Mouse (Mus musculus) embryonic facial prominence, embryonic 11.5 days (tissue): Measurements from ENCODE around the gene Mrpl43. TPM values are rescaled to one million over a fixed set of nuclear protein-coding genes. Genes with fewer than 3 reads are reported as not detected.

ENCODE experiments used
- ATAC-seq: fragments of 200-750 bp; cut with Nextera tagmentation; replicated peaks from 2 replicates; pipeline ENCODE4 v1.8.0; 2017; ENCODE audit warnings: low read depth; ENCODE audit not compliant: insufficient number of reproducible peaks, low FRiP score, low TSS enrichment
- DNase-seq: peaks from one replicate; pipeline ENCODE4 v3.0.0-alpha.2; 2015; ENCODE audit warnings: low spot score
- H3K27ac ChIP-seq: fragments of 300-500 bp; sonication (generic); replicated peaks from 2 replicates; pipeline ENCODE4 v1.5.1; 2014; ENCODE audit warnings: mild to moderate bottlenecking, low read depth, low read length, control low read depth
- H3K27me3 ChIP-seq: fragments of 300-500 bp; sonication (generic); 2 replicates; pipeline ENCODE4 v1.6.1; 2014; ENCODE audit warnings: mild to moderate bottlenecking, low read length, moderate library complexity, mixed read lengths; ENCODE audit not compliant: control insufficient read depth, insufficient read depth
- H3K36me3 ChIP-seq: fragments of 300-500 bp; sonication (generic); replicated peaks from 2 replicates; pipeline ENCODE4 v1.6.1; 2014; ENCODE audit warnings: low read depth, mild to moderate bottlenecking, low read length, moderate library complexity, mixed read lengths; ENCODE audit not compliant: control insufficient read depth, insufficient read depth
- H3K4me1 ChIP-seq: fragments of 300-500 bp; sonication (generic); 2 replicates; pipeline ENCODE4 v1.6.1; 2014; ENCODE audit warnings: low read length, mixed read lengths; ENCODE audit not compliant: control insufficient read depth, insufficient read depth
- H3K4me2 ChIP-seq: fragments of 300-500 bp; sonication (generic); 2 replicates; pipeline ENCODE4 v1.6.1; 2014; ENCODE audit warnings: low read depth, mild to moderate bottlenecking, control low read depth, low read length, moderate library complexity
- H3K4me3 ChIP-seq: fragments of 300-500 bp; sonication (generic); 2 replicates; pipeline ENCODE4 v1.5.1; 2014; ENCODE audit warnings: low read depth, low read length, control low read depth
- H3K9ac ChIP-seq: fragments of 300-500 bp; sonication (generic); replicated peaks from 2 replicates; pipeline ENCODE4 v1.6.1; 2014; ENCODE audit warnings: mild to moderate bottlenecking, control low read depth, low read length
- H3K9me3 ChIP-seq: fragments of 300-500 bp; sonication (generic); replicated peaks from 2 replicates; pipeline ENCODE4 v1.6.1; 2016; ENCODE audit warnings: mild to moderate bottlenecking, low read length, inconsistent platforms, mixed read lengths; ENCODE audit not compliant: control insufficient read depth
- WGBS: fragments of 180-500 bp; shearing (Covaris S2); extraction: QIAGEN DNeasy Blood & Tissue Kit; methylation state at CpG from one replicate; pipeline ENCODE4 v1.1.7; 2014; 5-methylcytosine and 5-hydroxymethylcytosine counted together
- polyA plus RNA-seq: library from polyadenylated mRNA; unstranded; fragments of >200 nt; fragmentation: Nextera tagmentation; extraction: Ambion mirVana; gene quantifications from 2 replicates; pipeline ENCODE4 v1.2.1, GENCODE M21; 2014

The Mrpl43 gene
- polyA plus RNA-seq, 1 experiment from 2014 or later = 62.9 TPM

DNA sequence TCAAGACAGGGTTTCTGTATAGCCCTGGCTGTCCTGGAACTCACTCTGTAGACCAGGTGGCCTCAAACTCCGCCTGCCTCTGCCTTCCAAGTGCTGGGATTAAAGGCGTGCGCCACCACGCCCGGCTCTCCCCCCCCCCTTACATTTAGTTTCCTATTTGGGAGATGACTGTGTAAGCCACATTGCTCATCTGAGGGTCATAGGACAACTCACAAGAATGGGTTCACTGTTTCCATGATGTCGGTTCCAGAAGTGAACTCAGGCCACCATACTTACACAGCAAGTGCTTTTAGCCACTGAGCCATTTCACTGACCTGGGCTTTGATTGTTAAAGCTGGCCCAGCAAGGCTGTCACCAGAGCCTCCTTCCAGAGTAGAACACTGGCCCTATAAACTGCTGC lies 29.1 kb downstream of the Mrpl43 start:
- peaks cover 18% of the 10 kb centered on the region for H3K36me3 ChIP-seq
- no peaks in the 10 kb centered on the region for H3K4me1 ChIP-seq
- no peak overlapping the region for H3K4me3 ChIP-seq
- no peak for DNase-seq
- WGBS = 87% methylated on average over 6 of the region's 6 CpGs
- ATAC-seq = no peak
- no peaks in the 10 kb centered on the region for H3K27me3 ChIP-seq
- no peak overlapping the region for H3K9ac ChIP-seq
- H3K27ac ChIP-seq = no peak overlapping the region
- no peaks in the 10 kb centered on the region for H3K9me3 ChIP-seq
- H3K4me2 ChIP-seq = no peak overlapping the region

DNA sequence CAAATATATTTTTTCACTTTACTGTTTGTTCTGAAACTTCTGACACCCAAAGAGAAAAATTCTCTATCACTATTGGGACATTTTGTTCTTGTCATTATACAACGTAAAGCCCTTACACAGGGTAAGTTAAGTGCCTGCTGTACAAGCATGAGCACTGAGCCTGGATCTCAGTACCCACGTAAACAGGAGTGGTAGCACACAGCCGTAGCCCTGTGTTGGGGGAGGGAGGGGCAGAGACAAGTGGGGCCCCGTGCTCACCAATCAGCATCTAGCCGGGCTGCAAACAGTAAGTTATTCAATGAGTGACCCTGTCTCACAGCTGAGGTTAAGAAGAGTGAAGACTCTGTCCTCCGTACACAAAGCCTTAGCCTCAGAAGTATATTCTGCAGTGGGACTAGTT lies 29.6 kb downstream of the Mrpl43 start:
- H3K4me2 ChIP-seq = no peak overlapping the region
- no peaks in the 10 kb centered on the region for H3K27me3 ChIP-seq
- ATAC-seq (no peak), DNase-seq (no peak)
- H3K9ac ChIP-seq = no peak overlapping the region
- H3K4me3 ChIP-seq = no peak overlapping the region
- peaks cover 18% of the 10 kb centered on the region for H3K36me3 ChIP-seq
- H3K4me1 ChIP-seq = no peaks in the 10 kb centered on the region
- H3K27ac ChIP-seq = no peak overlapping the region
- no peaks in the 10 kb centered on the region for H3K9me3 ChIP-seq
- 81% methylated on average over 6 of the region's 6 CpGs for WGBS

DNA sequence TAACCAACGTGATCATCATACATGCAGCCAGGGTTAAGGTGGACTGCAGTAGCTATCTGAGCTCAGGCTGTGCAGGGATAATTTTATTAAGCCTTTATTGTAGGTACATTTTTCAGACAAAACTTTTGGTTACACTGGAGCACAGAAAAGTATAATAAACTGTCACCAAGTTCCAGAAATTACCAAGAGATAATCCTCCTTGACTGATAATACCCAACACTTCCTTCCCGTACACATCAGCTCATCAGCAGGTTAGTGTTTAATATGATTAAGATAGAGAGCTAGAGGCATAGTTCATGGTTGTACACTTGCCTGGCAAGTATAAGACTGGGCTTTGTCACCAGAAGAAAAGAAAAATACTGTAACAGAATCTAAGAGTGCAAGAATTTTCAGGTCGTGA lies 37.9 kb downstream of the Mrpl43 start:
- H3K4me1 ChIP-seq = no peaks in the 10 kb centered on the region
- DNase-seq (no peak), ATAC-seq (no peak)
- H3K9me3 ChIP-seq = no peaks in the 10 kb centered on the region
- no peaks in the 10 kb centered on the region for H3K27me3 ChIP-seq
- H3K4me3 ChIP-seq = no peak overlapping the region
- no peak overlapping the region for H3K9ac ChIP-seq
- H3K4me2 ChIP-seq = no peak overlapping the region
- 89% methylated on average over 3 of the region's 3 CpGs for WGBS
- H3K27ac ChIP-seq = no peak overlapping the region
- peaks cover 29% of the 10 kb centered on the region for H3K36me3 ChIP-seq

DNA sequence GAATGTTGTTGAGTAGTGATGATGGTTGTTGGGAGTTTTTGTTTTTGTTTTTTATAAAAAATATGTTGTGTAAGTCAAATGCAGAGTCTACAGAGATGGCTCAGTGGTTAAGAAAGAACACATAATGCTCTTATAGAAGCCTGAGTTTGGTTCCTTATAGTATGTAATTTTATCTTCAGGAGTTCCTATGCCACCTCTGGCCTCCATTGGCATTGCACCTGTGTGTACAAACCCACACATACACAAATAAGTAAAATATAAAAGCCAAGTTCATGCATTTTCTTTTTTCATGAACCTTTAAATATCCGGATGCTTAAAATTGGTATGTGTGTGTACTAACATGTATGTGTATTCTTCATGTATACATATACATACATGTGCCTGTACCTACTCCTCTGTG lies 40.3 kb downstream of the Mrpl43 start:
- no peaks in the 10 kb centered on the region for H3K27me3 ChIP-seq
- ATAC-seq (no peak), DNase-seq (no peak)
- no peak overlapping the region for H3K4me2 ChIP-seq
- peaks cover 26% of the 10 kb centered on the region for H3K36me3 ChIP-seq
- no peak overlapping the region for H3K4me3 ChIP-seq
- no peak overlapping the region for H3K9ac ChIP-seq
- 93% methylated on average over 1 of the region's 1 CpGs for WGBS
- H3K27ac ChIP-seq = no peak overlapping the region
- no peaks in the 10 kb centered on the region for H3K4me1 ChIP-seq
- H3K9me3 ChIP-seq = no peaks in the 10 kb centered on the region

DNA sequence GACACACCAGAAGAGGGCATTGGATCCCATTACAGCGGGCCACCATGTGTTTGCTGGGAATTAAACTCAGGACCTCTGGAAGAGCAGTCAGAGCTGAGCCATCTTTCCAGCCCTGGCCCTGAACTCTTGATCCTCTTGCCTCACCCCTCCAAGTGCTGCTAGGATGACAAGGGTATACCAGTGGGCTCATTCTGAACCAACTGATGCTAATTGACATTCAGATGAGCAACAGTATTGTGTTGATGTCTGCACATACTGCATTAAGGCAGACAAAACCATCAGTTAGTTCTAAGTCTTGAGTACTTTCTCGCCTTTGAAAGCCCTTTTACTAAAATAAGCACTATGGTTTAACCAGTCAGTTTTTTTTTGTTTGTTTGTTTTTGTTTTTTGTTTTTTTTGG lies 46.6 kb downstream of the Mrpl43 start:
- Histone ChIP-seq H3K4me2 (no peak overlapping the region), H3K9ac (no peak overlapping the region), H3K4me1 (no peaks in the 10 kb centered on the region), H3K4me3 (no peak overlapping the region), H3K27me3 (no peaks in the 10 kb centered on the region), H3K9me3 (no peaks in the 10 kb centered on the region), H3K27ac (no peak overlapping the region), H3K36me3 (peaks cover 7% of the 10 kb centered on the region)
- ATAC-seq (no peak), DNase-seq (no peak)
- WGBS = 97% methylated on average over 2 of the region's 2 CpGs

Other genes with a start within 250 kb of the Mrpl43 start
- 52.2 and 57.3 TPM in 2 replicates for gene Slf2, start 75.3 kb downstream of the Mrpl43 start, polyA plus RNA-seq
- 4.5 TPM in 2 replicates for gene Sema4g, start 17.3 kb downstream of the Mrpl43 start, polyA plus RNA-seq
- 18.0 and 19.7 TPM in 2 replicates for gene Twnk, start 779 bp downstream of the Mrpl43 start, polyA plus RNA-seq
- gene Lzts2, start 8.0 kb upstream of the Mrpl43 start, polyA plus RNA-seq = 53.2 and 57.8 TPM in 2 replicates
- gene Pdzd7, start 39.3 kb upstream of the Mrpl43 start, polyA plus RNA-seq = 0.21 and 0.41 TPM in 2 replicates
- gene Sfxn3, start 41.1 kb upstream of the Mrpl43 start, polyA plus RNA-seq = 14.7 and 15.4 TPM in 2 replicates
- 2.9 and 6.5 TPM in 2 replicates for gene Kazald1, start 68.8 kb upstream of the Mrpl43 start, polyA plus RNA-seq
- 1.8 and 2.0 TPM in 2 replicates for gene Tlx1, start 144.2 kb upstream of the Mrpl43 start, polyA plus RNA-seq
- gene Lbx1, start 229.4 kb upstream of the Mrpl43 start, polyA plus RNA-seq = 0.48 and 0.78 TPM in 2 replicates